Mouse (Mus musculus): ENCODE measurements at regions not wholly inside any gene's neighbourhood (a gene's known extent, or its start where the extent isn't known, plus 50 kb on each side); places are given as distances from the start of the nearest gene placed in this dataset.
"Not testable (repeated sequence)": the region's sequence is repeated elsewhere in the genome, so short reads cannot be mapped to it uniquely, and the experiment has no call there.

- no peak for DNase-seq (ENCODE audit: low read depth, low spot score)
Observed at GRCm38 (mm10) chr17:43139916-43140315, 123.6 kb downstream of the Tnfrsf21 start.

GRCm38 (mm10) chr17:43141740-43142139 is 125.4 kb downstream of the Tnfrsf21 start:
- no peak for DNase-seq (ENCODE audit: low read depth, low spot score)

GRCm38 (mm10) chr17:43145749-43146148 is 124.4 kb upstream of the Adgrf1 start:
- no peak for DNase-seq (ENCODE audit: low read depth, low spot score)

GRCm38 (mm10) chr17:43147935-43148334 is 122.2 kb upstream of the Adgrf1 start:
- peak; percentile 15 for DNase-seq (ENCODE audit: low read depth, low spot score)

- DNase-seq (ENCODE audit: low read depth, low spot score), result no peak
Observed at GRCm38 (mm10) chr17:43152620-43153019, 117.5 kb upstream of the Adgrf1 start.

- DNase-seq (ENCODE audit: low read depth, low spot score), result not testable (repeated sequence)
Observed at GRCm38 (mm10) chr17:43155271-43155670, 114.9 kb upstream of the Adgrf1 start.

GRCm38 (mm10) chr17:43156116-43156515 is 114.0 kb upstream of the Adgrf1 start:
- DNase-seq (ENCODE audit: low read depth, low spot score), result no peak

- no peak for DNase-seq (ENCODE audit: low read depth, low spot score)
Observed at GRCm38 (mm10) chr17:43157781-43158501, 112.2 kb upstream of the Adgrf1 start.

GRCm38 (mm10) chr17:43158741-43159140 is 111.4 kb upstream of the Adgrf1 start:
- no peak for DNase-seq (ENCODE audit: low read depth, low spot score)

GRCm38 (mm10) chr17:43161306-43161705 is 108.8 kb upstream of the Adgrf1 start:
- not testable (repeated sequence) for DNase-seq (ENCODE audit: low read depth, low spot score)

- DNase-seq (ENCODE audit: low read depth, low spot score), result no peak
Observed at GRCm38 (mm10) chr17:43163126-43163525, 107.0 kb upstream of the Adgrf1 start.

- DNase-seq (ENCODE audit: low read depth, low spot score), result no peak
Observed at GRCm38 (mm10) chr17:43166091-43166490, 104.0 kb upstream of the Adgrf1 start.

GRCm38 (mm10) chr17:43169435-43169834 is 100.7 kb upstream of the Adgrf1 start:
- DNase-seq (ENCODE audit: low read depth, low spot score), result no peak

GRCm38 (mm10) chr17:43172657-43173165 is 97.4 kb upstream of the Adgrf1 start:
- no peak for DNase-seq (ENCODE audit: low read depth, low spot score)

GRCm38 (mm10) chr17:43174860-43175259 is 95.3 kb upstream of the Adgrf1 start:
- no peak for DNase-seq (ENCODE audit: low read depth, low spot score)

- DNase-seq (ENCODE audit: low read depth, low spot score), result no peak
Observed at GRCm38 (mm10) chr17:43177244-43177643, 92.9 kb upstream of the Adgrf1 start.

- no peak for DNase-seq (ENCODE audit: low read depth, low spot score)
Observed at GRCm38 (mm10) chr17:43190016-43190415, 80.1 kb upstream of the Adgrf1 start.

- DNase-seq (ENCODE audit: low read depth, low spot score), result no peak
Observed at GRCm38 (mm10) chr17:43190853-43191485, 79.2 kb upstream of the Adgrf1 start.

- DNase-seq (ENCODE audit: low read depth, low spot score), result no peak
Observed at GRCm38 (mm10) chr17:43197232-43197631, 72.9 kb upstream of the Adgrf1 start.

GRCm38 (mm10) chr17:43200832-43201231 is 69.3 kb upstream of the Adgrf1 start:
- no peak for DNase-seq (ENCODE audit: low read depth, low spot score)

- DNase-seq (ENCODE audit: low read depth, low spot score), result no peak
Observed at GRCm38 (mm10) chr17:43206701-43207470, 63.2 kb upstream of the Adgrf1 start.

GRCm38 (mm10) chr17:43209727-43210126 is 60.4 kb upstream of the Adgrf1 start:
- no peak for DNase-seq (ENCODE audit: low read depth, low spot score)
